Mouse (Mus musculus): ENCODE data around the gene Tcp11.

DNA sequence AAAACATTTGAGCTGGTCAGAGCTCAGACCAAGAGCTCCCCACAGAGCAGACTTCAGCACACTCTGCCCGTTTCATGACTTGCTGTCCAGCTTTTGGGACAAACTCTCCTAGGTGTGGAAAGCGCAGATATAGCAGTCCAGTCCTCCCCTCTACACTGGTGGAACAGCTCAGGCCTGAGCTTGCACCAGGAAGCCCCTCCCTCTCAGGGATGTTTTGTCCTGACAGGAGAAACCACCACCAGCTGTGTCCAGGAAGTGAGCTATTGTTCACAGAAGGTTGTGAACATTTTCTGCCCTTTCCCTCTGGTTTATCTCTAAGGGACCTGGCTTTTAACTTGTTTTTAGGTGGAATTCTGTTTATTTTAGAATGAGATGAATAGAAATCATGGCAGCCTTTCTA is 51.1 kb downstream of the Tcp11 start:
- TF ChIP-seq POLR2A (IDR thresholded peaks at IDR 0.05; ENCODE audit: insufficient read depth, low read depth, low read length) = no peak
- no peak for TF ChIP-seq CTCF (IDR thresholded peaks at IDR 0.05; ENCODE audit: insufficient read depth, low read depth, low read length)

Data from olfactory bulb, adult 2 months (tissue).